Mouse (Mus musculus) myocyte (in vitro differentiated cells): ENCODE data around the gene Ass1. TPM values are rescaled to one million over a fixed set of nuclear protein-coding genes. Genes with fewer than 3 reads are reported as not detected.
A peak's percentile ranks its signal among the peaks of the same experiment; 100 is the strongest.

ENCODE experiments used
- H3K27me3 ChIP-seq: one replicate; pipeline ENCODE4 v1.6.1; 2011; ENCODE audit not compliant: control insufficient read depth, insufficient read depth, insufficient read length
- H3K36me3 ChIP-seq: one replicate; pipeline ENCODE4 v1.6.1; 2011; ENCODE audit not compliant: control insufficient read depth, insufficient read depth
- H3K4me2 ChIP-seq: one replicate; pipeline ENCODE4 v1.6.1; 2011; ENCODE audit warnings: low read depth, control low read depth
- H3K4me3 ChIP-seq: one replicate; pipeline ENCODE4 v1.5.1; 2011; ENCODE audit warnings: mild to moderate bottlenecking, control low read depth, moderate library complexity
- H3K79me2 ChIP-seq: one replicate; pipeline ENCODE4 v1.6.1; 2011; ENCODE audit not compliant: control insufficient read depth, insufficient read depth
- H3ac ChIP-seq: one replicate; pipeline ENCODE4 v1.6.1; 2011; ENCODE audit not compliant: control insufficient read depth, insufficient read length
- CEBPB ChIP-seq: IDR thresholded peaks from 2 replicates; pipeline ENCODE4 v1.6.1; 2011; ENCODE audit warnings: mild to moderate bottlenecking, moderate library complexity; ENCODE audit not compliant: poor library complexity, insufficient read depth, severe bottlenecking
- E2F4 ChIP-seq: IDR thresholded peaks from one replicate; pipeline ENCODE4 v1.6.1; 2011; ENCODE audit warnings: mild to moderate bottlenecking, control low read depth, moderate library complexity; ENCODE audit not compliant: insufficient read depth
- MAX ChIP-seq: IDR thresholded peaks from one replicate; pipeline ENCODE4 v1.6.1; 2011; ENCODE audit warnings: low read depth, mild to moderate bottlenecking, control low read depth
- MYOD1 ChIP-seq, 3 experiments: IDR thresholded peaks; one replicate each; pipeline ENCODE4 v1.6.1; 2011; ENCODE audit warnings: control low read depth in 2 of 3, low read depth in 2 of 3, mild to moderate bottlenecking in 2 of 3, moderate library complexity in 1 of 3; ENCODE audit not compliant: insufficient read length in 2 of 3, control insufficient read depth in 1 of 3
- MYOG ChIP-seq, 3 experiments: IDR thresholded peaks; one replicate each; pipeline ENCODE4 v1.6.1; 2011; ENCODE audit warnings: control low read depth in 2 of 3, low read depth in 2 of 3, mild to moderate bottlenecking in 2 of 3; ENCODE audit not compliant: insufficient read length in 2 of 3, control insufficient read depth in 1 of 3, insufficient read depth in 1 of 3
- POLR2A ChIP-seq: IDR thresholded peaks from one replicate; pipeline ENCODE4 v1.6.1; 2011; ENCODE audit warnings: low read depth, mild to moderate bottlenecking, control low read depth, moderate library complexity; ENCODE audit not compliant: insufficient read length
- POLR2AphosphoS2 ChIP-seq: IDR thresholded peaks from one replicate; pipeline ENCODE4 v1.6.1; 2011; ENCODE audit warnings: low read depth, control low read depth; ENCODE audit not compliant: insufficient read length
- REST ChIP-seq: IDR thresholded peaks from one replicate; pipeline ENCODE4 v1.6.1; 2011; ENCODE audit warnings: mild to moderate bottlenecking, control low read depth, moderate library complexity; ENCODE audit not compliant: insufficient read depth, insufficient read length
- SRF ChIP-seq: IDR thresholded peaks from one replicate; pipeline ENCODE4 v1.6.1; 2011; ENCODE audit warnings: low read depth; ENCODE audit not compliant: control insufficient read depth, insufficient read length
- TCF12 ChIP-seq: IDR thresholded peaks from one replicate; pipeline ENCODE4 v1.6.1; 2011; ENCODE audit warnings: mild to moderate bottlenecking, control low read depth; ENCODE audit not compliant: poor library complexity, insufficient read depth, severe bottlenecking
- TCF3 ChIP-seq: IDR thresholded peaks from one replicate; pipeline ENCODE4 v1.6.1; 2011; ENCODE audit warnings: low read depth, control low read depth; ENCODE audit not compliant: insufficient read length
- USF1 ChIP-seq: IDR thresholded peaks from one replicate; pipeline ENCODE4 v1.6.1; 2011; ENCODE audit warnings: low read depth, mild to moderate bottlenecking, control low read depth, moderate library complexity
- polyA plus RNA-seq: library from polyadenylated mRNA; unstranded; fragments of >200 nt; fragmentation: generic; extraction: Trizol; gene quantifications from one replicate; pipeline ENCODE4 v1.2.1, GENCODE M21; 2012; ENCODE audit warnings: missing spikeins

The Ass1 gene
- polyA plus RNA-seq, 1 experiment, result 71.5 TPM

DNA sequence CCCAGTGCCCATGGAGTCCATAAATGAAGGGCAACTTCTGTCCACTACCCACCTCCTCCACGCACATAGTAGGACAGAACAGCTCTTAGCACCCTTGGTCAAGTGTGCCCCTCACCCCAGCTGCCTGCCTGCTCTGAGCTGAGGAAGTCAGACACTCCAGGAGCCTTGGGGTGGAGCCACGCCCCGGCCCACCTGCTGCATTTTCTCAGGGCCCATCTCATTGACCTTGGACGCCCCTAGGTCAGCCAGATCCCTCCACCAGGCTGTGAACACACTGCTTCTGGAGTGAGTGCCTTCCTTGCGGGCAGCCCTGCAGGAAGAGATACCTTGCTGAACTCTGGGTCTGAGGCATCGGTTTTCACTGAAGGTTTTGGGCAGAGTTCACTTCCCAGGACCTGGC is 1.6 kb downstream of the Ass1 start:
- Histone ChIP-seq H3K4me3 (peak overlapping the region; percentile 40), H3K79me2 (no peaks in the 10 kb centered on the region), H3K4me2 (peak overlapping the region; percentile 8), H3ac (no peak overlapping the region), H3K36me3 (no peaks in the 10 kb centered on the region), H3K27me3 (no peaks in the 10 kb centered on the region)
- TF ChIP-seq MAX (no peak), SRF (no peak), MYOG (IDR thresholded peaks at IDR 0.05; ENCODE audit: control insufficient read depth in 1 of 3, insufficient read depth in 1 of 3, insufficient read length in 2 of 3, low read depth in 2 of 3) (no peak), TCF3 (no peak), CEBPB (no peak), POLR2A (no peak), MYOD1 (IDR thresholded peaks at IDR 0.05; ENCODE audit: control insufficient read depth in 1 of 3, insufficient read length in 2 of 3, low read depth in 2 of 3) (no peak), REST (no peak), POLR2AphosphoS2 (no peak), E2F4 (no peak), USF1 (no peak), TCF12 (no peak)

DNA sequence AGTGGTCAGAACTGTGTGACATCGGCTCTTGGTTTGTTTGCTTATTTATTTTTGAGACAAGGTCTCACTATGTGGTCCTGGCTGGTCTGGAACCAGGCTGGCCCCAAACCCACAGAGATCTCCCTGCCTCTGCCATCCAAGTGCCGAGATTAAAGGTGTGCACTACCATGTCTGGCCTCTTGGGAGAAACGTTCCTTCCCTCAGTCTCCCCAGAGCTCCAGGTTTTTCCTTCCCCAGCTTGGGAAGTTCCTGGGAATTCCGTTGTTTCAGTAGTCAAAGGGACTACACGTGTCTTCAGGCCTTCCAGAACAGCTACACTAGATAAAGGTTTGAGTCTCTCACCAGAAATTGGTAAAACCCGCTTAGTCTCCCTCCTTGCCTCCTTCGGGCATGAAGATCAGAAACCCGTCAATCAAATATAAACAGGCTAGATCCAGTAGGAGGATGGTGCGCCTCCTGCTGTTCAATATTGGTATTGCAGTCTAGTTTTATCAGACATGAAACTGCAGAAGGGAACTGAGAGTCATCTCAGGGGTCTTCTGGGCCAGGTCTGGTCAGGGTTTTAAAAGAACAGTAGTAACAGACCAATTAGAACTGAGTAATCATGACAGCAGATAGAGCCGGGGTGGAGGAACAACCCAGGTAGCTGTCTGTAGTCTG is 2.5 kb downstream of the Ass1 start:
- no peak for TF ChIP-seq TCF3
- no peak for TF ChIP-seq USF1
- no peak for TF ChIP-seq MYOD1 (IDR thresholded peaks at IDR 0.05; ENCODE audit: control insufficient read depth in 1 of 3, insufficient read length in 2 of 3, low read depth in 2 of 3)
- TF ChIP-seq TCF12, result no peak
- no peak for TF ChIP-seq CEBPB
- Histone ChIP-seq H3ac (no peak overlapping the region), H3K4me2 (no peak overlapping the region), H3K36me3 (no peaks in the 10 kb centered on the region), H3K27me3 (no peaks in the 10 kb centered on the region), H3K79me2 (no peaks in the 10 kb centered on the region), H3K4me3 (no peak overlapping the region)

- TF ChIP-seq POLR2A, result no peak
- TF ChIP-seq REST, result no peak
- no peak for TF ChIP-seq POLR2AphosphoS2
- TF ChIP-seq MYOD1 (IDR thresholded peaks at IDR 0.05; ENCODE audit: control insufficient read depth in 1 of 3, insufficient read length in 2 of 3, low read depth in 2 of 3), result no peak
- no peak for TF ChIP-seq CEBPB
- TF ChIP-seq MAX, result no peak
- no peak for TF ChIP-seq E2F4
- TF ChIP-seq USF1, result no peak
- TF ChIP-seq MYOG (IDR thresholded peaks at IDR 0.05; ENCODE audit: control insufficient read depth in 1 of 3, insufficient read depth in 1 of 3, insufficient read length in 2 of 3, low read depth in 2 of 3), result no peak
- TF ChIP-seq TCF3, result no peak
- TF ChIP-seq SRF, result no peak
- no peak for TF ChIP-seq TCF12
- H3K4me2 ChIP-seq, result no peak overlapping the region
Observed at GRCm38 (mm10) chr2:31473941-31474340, 3.9 kb downstream of the Ass1 start.

GRCm38 (mm10) chr2:31474686-31475085 is 4.7 kb downstream of the Ass1 start:
- Histone ChIP-seq H3K79me2 (no peaks in the 10 kb centered on the region), H3K4me2 (no peak overlapping the region), H3K36me3 (no peaks in the 10 kb centered on the region), H3K27me3 (no peaks in the 10 kb centered on the region), H3K4me3 (no peak overlapping the region), H3ac (no peak overlapping the region)
- no peak for TF ChIP-seq POLR2A

More at GRCm38 (mm10) chr2:31473941-31474340, 3.9 kb downstream of the Ass1 start:
- Histone ChIP-seq H3ac (no peak overlapping the region), H3K4me3 (no peak overlapping the region), H3K27me3 (no peaks in the 10 kb centered on the region), H3K79me2 (no peaks in the 10 kb centered on the region), H3K36me3 (no peaks in the 10 kb centered on the region)

DNA sequence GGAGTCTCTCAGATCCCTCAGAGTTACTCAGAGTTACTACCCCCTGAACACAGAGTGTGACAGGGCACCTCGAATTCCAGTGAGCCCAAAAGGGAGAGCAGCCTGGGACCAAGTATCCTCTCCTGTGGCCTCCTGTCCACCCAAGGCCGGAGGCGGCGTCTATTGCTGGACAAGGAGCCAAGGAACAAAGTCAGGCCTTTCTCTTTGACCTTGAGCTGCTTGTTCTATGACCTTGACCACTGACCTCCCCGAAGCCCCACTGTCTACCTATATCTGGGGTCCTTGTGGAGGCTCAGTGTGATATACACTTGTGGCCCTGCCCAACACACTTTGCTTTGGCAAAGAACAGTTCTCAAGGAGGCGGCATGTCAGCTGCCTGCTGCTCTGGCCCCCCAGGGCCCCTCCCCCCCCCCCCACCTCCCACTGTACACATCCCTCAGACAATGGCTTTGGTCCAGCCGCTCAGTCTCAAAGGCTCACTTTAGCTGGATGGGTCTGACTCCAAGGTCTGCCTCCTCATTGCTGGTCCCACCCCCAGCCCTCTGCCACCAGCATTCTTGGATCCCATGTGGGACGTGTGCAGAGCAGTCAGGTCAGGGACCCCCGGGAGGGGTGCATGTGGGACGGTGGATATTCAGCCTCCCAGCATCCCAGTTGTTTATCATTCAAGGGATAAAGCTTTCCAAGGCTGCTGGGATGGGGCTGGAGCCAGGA is 6.3 kb downstream of the Ass1 start:
- H3K4me2 ChIP-seq, result no peak overlapping the region
- no peak overlapping the region for H3K4me3 ChIP-seq
- H3ac ChIP-seq, result no peak overlapping the region
- no peaks in the 10 kb centered on the region for H3K27me3 ChIP-seq
- TF ChIP-seq USF1, result no peak
- no peak for TF ChIP-seq TCF3
- no peak for TF ChIP-seq MYOG (IDR thresholded peaks at IDR 0.05; ENCODE audit: control insufficient read depth in 1 of 3, insufficient read depth in 1 of 3, insufficient read length in 2 of 3, low read depth in 2 of 3)
- TF ChIP-seq TCF12, result no peak
- TF ChIP-seq REST, result no peak
- TF ChIP-seq E2F4, result no peak
- TF ChIP-seq MAX, result no peak
- no peak for TF ChIP-seq MYOD1 (IDR thresholded peaks at IDR 0.05; ENCODE audit: control insufficient read depth in 1 of 3, insufficient read length in 2 of 3, low read depth in 2 of 3)
- no peak for TF ChIP-seq POLR2A
- TF ChIP-seq POLR2AphosphoS2, result no peak
- H3K79me2 ChIP-seq, result no peaks in the 10 kb centered on the region
- no peaks in the 10 kb centered on the region for H3K36me3 ChIP-seq
